Mouse (Mus musculus) cerebellum, adult 11 months (tissue): ENCODE data around the gene Dock1.

Experiments
- DNase-seq: peaks from one replicate; pipeline ENCODE4 v3.0.0; 2022

The Dock1 gene

DNA sequence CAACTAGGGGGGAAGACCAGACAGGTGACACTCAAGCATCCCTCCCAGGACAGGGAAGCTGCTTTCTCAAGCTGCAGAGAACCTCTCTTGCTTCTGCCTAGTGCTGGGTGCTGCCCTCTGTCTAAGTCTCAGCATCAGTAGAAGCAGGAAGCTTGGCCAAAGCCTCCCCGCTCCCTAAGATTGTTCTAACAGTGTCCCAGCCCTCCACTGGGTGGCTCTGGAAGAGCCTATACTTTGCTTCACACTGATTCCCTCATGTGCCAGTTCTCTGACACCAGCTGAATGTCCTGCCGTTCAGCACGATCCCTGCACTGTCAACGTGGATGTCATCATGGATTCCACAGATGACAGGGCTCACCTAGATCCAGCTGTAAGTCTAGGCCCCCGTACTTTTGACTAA is 324.5 kb downstream of the Dock1 start:
- DNase-seq: no peak

DNA sequence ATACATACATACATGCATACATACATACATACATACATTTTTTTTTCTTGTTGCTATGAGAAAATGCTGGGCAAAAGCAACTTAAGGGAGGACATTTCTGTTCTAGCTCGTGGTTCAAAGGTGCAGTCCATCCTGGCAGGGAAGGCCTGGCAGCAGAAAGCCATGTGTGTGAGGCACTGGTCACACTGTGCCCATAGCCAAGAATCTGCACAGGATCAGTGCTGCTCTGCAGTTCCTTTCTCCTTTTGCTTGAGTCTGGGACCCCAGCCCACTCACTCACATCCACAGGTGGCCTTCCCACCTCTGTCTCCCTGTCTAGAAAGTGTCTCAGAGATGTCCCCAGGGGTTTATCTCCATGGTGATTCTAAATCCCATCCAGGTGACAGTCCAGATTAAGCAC is 331.8 kb downstream of the Dock1 start:
- DNase-seq: no peak

DNA sequence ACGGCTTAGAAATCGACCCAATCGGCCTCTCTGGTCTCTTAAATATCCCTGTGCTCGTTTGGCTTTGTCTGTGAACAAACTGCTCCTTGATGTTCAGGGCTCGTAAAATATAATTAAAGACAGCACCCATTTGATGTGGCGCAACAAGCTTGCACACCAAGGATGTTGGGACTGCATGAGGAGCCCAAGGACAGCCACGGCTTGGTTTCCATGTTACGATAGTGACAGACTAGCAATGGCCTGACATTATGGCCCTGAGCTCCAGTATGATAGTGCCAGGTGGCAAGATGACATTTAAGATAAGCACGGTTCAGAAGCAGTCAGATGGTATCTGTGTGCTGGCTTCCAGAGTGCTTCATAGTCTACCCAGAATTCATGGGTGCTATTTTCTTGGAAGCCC is 332.4 kb downstream of the Dock1 start:
- no peak for DNase-seq

GRCm38 (mm10) chr7:135005964-135006560 is 335.6 kb downstream of the Dock1 start:
- DNase-seq: no peak

- no peak for DNase-seq
Observed at GRCm38 (mm10) chr7:135008021-135008420, 337.6 kb downstream of the Dock1 start.

- DNase-seq: no peak
Observed at GRCm38 (mm10) chr7:135010997-135011396, 340.5 kb downstream of the Dock1 start.

- no peak for DNase-seq
Observed at GRCm38 (mm10) chr7:135017531-135017930, 347.1 kb downstream of the Dock1 start.

GRCm38 (mm10) chr7:135020762-135021161 is 350.3 kb downstream of the Dock1 start:
- DNase-seq: no peak

- DNase-seq: no peak
Observed at GRCm38 (mm10) chr7:135021544-135022100, 351.2 kb downstream of the Dock1 start.

- no peak for DNase-seq
Observed at GRCm38 (mm10) chr7:135024531-135024930, 354.1 kb downstream of the Dock1 start.

- no peak for DNase-seq
Observed at GRCm38 (mm10) chr7:135028716-135029115, 358.3 kb downstream of the Dock1 start.

DNA sequence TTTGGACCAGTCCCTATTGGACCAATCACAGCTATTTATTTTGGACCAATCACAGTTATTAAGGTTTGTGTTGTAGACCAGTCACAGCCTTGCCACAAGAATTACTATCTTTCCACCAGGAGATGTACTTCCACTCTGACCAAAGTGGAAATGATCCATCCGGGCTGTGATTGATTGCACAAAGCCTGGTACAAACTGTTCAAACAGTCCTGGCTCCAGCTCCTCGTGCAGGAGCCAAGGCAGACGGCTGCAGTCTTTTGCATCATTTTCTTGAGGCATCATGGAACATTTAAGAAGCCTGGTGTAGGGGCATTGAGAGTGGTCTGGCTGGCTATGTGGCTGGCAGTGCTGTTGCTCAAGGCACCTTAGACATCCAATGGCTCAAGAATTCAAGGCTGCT is 358.7 kb downstream of the Dock1 start:
- DNase-seq: no peak

GRCm38 (mm10) chr7:135031466-135031865 is 361.0 kb downstream of the Dock1 start:
- DNase-seq: no peak

DNA sequence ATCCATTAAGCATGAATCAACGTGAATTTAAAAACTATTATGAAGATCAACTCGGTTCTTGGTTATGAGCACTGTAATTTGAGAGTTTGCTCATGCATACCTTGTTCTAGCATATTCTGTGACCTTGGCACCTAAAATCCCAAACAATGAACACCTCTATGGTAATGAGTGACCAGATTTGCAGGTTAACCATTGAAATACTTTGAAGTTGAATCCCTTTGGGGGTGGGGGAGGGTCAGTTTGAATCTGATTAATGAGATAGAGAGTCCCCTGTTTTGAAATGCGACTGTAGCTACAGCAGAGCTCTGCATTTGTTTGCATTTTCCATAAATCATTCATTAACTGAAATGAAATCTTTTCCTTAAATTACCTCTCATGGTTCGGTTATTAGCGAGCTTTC is 364.4 kb downstream of the Dock1 start:
- DNase-seq: no peak

DNA sequence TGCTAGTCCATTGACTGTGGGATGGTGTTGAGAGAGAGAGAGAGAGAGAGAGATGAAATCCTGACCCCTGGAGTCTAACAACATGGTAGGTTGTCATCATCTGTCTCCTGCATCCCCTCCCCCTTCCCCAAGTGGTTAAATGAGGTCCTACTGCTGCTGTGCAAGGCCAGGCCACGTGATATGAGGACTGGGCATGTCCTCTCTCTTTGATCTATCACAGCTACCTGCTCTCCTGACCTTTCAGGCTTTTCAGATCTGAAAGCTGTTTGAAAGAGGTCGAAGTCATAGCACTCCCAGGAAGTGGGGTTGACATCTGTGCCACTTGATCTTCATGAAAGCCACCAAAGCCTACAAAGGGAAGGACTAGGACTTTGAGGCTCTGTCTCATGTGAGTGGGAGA is 365.2 kb downstream of the Dock1 start:
- DNase-seq: no peak

DNA sequence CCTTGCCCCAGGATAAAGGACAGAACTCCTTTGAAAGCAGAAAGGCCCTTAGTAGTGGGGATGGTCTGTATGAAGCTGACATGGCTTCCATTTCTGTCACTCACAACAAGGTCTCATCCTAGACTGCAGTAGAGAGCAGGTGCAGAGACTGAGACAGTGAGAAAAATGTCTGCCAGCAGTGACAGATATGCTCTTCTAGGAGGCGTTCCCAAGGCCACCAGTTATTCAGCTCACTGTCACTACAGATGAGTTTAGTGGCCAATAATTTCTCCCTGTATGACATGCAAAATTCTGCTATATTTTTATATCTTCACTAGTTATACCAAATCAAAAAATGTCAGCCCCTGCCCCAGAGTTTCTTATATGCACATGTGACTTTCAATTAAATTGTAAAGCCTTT is 368.5 kb downstream of the Dock1 start:
- no peak for DNase-seq

GRCm38 (mm10) chr7:135043931-135044765 is 373.7 kb downstream of the Dock1 start:
- no peak for DNase-seq

GRCm38 (mm10) chr7:135049416-135049815 is 379.0 kb downstream of the Dock1 start:
- DNase-seq: no peak

DNA sequence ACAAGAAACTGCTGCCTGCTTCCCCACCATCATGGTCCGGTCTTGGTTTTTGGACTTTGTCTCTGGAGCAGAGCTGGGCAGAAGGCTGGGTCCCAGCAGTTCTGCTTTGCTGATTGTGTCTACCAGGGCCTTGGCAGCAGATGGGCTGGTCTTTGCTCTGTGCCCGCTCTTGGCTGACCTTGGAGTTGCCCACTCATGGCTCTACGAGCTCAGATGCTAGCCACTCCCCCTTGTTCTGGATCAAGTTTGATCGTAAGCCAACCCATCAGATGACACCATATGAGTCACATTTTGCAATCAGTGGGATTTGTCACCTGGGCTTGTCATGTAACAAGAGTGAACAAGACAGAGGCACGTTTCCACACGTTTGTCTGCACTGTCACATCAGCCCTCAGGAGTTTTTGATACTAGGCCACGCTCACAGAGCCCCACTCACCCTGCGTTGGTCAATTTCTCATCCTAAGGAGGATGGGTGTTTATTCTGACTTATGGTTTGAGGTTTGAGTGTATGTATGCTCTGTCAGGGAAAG is 382.8 kb downstream of the Dock1 start:
- DNase-seq: no peak

GRCm38 (mm10) chr7:135054664-135055063 is 384.2 kb downstream of the Dock1 start:
- DNase-seq: no peak

DNA sequence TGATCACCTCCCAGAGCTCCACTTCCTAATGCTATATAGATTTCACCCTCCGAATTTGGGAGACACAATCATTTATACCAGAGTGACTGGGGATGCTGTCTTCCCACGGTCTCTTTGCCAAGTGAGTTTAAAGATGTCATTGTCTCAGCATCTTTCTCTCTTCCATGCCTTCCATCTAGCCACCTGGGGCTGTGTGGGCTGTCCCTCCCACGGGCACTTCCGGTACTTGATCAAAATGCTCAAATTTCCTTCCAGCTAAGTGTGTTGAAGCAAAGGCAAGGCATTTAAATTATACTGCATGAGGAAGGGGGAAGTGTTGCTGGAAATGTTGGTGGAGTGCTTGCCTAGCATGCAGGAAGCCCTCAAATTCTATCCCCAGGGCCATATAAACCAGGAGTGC is 388.6 kb downstream of the Dock1 start:
- DNase-seq: no peak

DNA sequence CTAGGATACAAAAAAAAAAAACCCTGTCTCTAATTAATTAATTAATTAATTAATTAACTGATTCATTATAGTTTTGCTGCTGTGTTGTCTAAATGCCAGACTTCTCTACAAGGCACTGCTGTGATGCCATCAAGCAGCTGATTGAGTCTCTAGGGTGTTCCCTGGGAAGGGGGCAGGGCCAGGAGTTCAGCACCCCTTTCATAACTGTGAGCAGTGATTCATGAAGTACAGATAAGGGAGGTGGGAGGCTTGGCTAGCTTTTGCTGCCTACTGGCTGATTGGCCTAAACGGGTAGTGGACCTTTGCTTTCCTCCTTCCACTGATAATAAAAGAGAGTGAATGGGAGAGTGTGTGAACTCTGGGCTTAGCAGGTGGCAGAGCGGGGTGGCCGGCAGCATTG is 389.1 kb downstream of the Dock1 start:
- DNase-seq: no peak

- DNase-seq: no peak
Observed at GRCm38 (mm10) chr7:135063886-135064285, 393.4 kb downstream of the Dock1 start.

- no peak for DNase-seq
Observed at GRCm38 (mm10) chr7:135065301-135065700, 394.8 kb downstream of the Dock1 start.
